Mouse (Mus musculus): Measurements from ENCODE around the gene Ppm1h. TPM values are rescaled to one million over a fixed set of nuclear protein-coding genes. Genes with fewer than 3 reads are reported as not detected.
A peak's percentile ranks its signal among the peaks of the same experiment; 100 is the strongest.

Ppm1h gene
- polyA plus RNA-seq, 1 experiment from 2014 or later = 10.7 TPM

- 31% methylated on average over 4 of the region's 4 CpGs for WGBS
- ATAC-seq (replicated peaks) = no peak
- H3K4me3 ChIP-seq = no peak overlapping the region
- no peak overlapping the region for H3K4me2 ChIP-seq (replicated peaks)
- peaks cover 20% of the 10 kb centered on the region for H3K4me1 ChIP-seq
- H3K9ac ChIP-seq (replicated peaks) = no peak overlapping the region
- no peaks in the 10 kb centered on the region for H3K9me3 ChIP-seq
- H3K36me3 ChIP-seq = no peaks in the 10 kb centered on the region
- H3K27ac ChIP-seq (replicated peaks) = no peak overlapping the region
- no peaks in the 10 kb centered on the region for H3K27me3 ChIP-seq
Observed at GRCm38 (mm10) chr10:122681085-122681408, 2.5 kb downstream of the Ppm1h start.

- Histone ChIP-seq H3K4me2 (replicated peaks) (no peak overlapping the region), H3K36me3 (no peaks in the 10 kb centered on the region), H3K9me3 (no peaks in the 10 kb centered on the region), H3K27ac (replicated peaks) (no peak overlapping the region), H3K27me3 (no peaks in the 10 kb centered on the region), H3K9ac (replicated peaks) (no peak overlapping the region), H3K4me3 (no peak overlapping the region), H3K4me1 (peaks cover 15% of the 10 kb centered on the region)
- 83% methylated on average over 5 of the region's 5 CpGs for WGBS
- ATAC-seq (replicated peaks) = no peak
Observed at GRCm38 (mm10) chr10:122683819-122684330, 5.3 kb downstream of the Ppm1h start.

- Histone ChIP-seq H3K4me1 (peaks cover 5% of the 10 kb centered on the region), H3K9ac (replicated peaks) (no peak overlapping the region), H3K4me3 (no peak overlapping the region), H3K36me3 (no peaks in the 10 kb centered on the region), H3K27me3 (no peaks in the 10 kb centered on the region), H3K27ac (replicated peaks) (no peak overlapping the region), H3K4me2 (replicated peaks) (no peak overlapping the region), H3K9me3 (no peaks in the 10 kb centered on the region)
- WGBS = 74% methylated on average over 1 of the region's 1 CpGs
- ATAC-seq (replicated peaks) = no peak
Observed at GRCm38 (mm10) chr10:122685297-122685696, 6.7 kb downstream of the Ppm1h start.

- Histone ChIP-seq H3K27me3 (no peaks in the 10 kb centered on the region), H3K36me3 (no peaks in the 10 kb centered on the region), H3K9ac (replicated peaks) (no peak overlapping the region), H3K4me1 (no peaks in the 10 kb centered on the region), H3K27ac (replicated peaks) (no peak overlapping the region), H3K4me2 (replicated peaks) (no peak overlapping the region), H3K9me3 (no peaks in the 10 kb centered on the region), H3K4me3 (no peak overlapping the region)
- WGBS = 88% methylated on average over 19 of the region's 19 CpGs
- ATAC-seq (replicated peaks) = no peak
Observed at GRCm38 (mm10) chr10:122685836-122686531, 7.4 kb downstream of the Ppm1h start.

GRCm38 (mm10) chr10:122690698-122691097 is 12.1 kb downstream of the Ppm1h start:
- Histone ChIP-seq H3K4me3 (no peak overlapping the region), H3K27ac (replicated peaks) (no peak overlapping the region), H3K4me2 (replicated peaks) (no peak overlapping the region), H3K27me3 (no peaks in the 10 kb centered on the region), H3K4me1 (peaks cover 8% of the 10 kb centered on the region), H3K9ac (replicated peaks) (no peak overlapping the region), H3K9me3 (no peaks in the 10 kb centered on the region), H3K36me3 (no peaks in the 10 kb centered on the region)
- WGBS = 86% methylated on average over 6 of the region's 6 CpGs
- no peak for ATAC-seq (replicated peaks)

- Histone ChIP-seq H3K36me3 (no peaks in the 10 kb centered on the region), H3K4me3 (no peak overlapping the region), H3K4me2 (replicated peaks) (no peak overlapping the region), H3K27me3 (no peaks in the 10 kb centered on the region), H3K9ac (replicated peaks) (no peak overlapping the region), H3K27ac (replicated peaks) (0 out of 2 replicates have a peak overlapping the region, but pooled peaks have one; percentile 15), H3K9me3 (no peaks in the 10 kb centered on the region), H3K4me1 (peaks cover 8% of the 10 kb centered on the region)
- ATAC-seq (replicated peaks) = peak; percentile 78
- 35% methylated on average over 12 of the region's 12 CpGs for WGBS
Observed at GRCm38 (mm10) chr10:122693158-122693777, 14.7 kb downstream of the Ppm1h start.

- no peaks in the 10 kb centered on the region for H3K9me3 ChIP-seq
- no peak for ATAC-seq (replicated peaks)
- peaks cover 8% of the 10 kb centered on the region for H3K4me1 ChIP-seq
- no peak overlapping the region for H3K4me2 ChIP-seq (replicated peaks)
- H3K27ac ChIP-seq (replicated peaks) = no peak overlapping the region
- no peaks in the 10 kb centered on the region for H3K36me3 ChIP-seq
- WGBS = 71% methylated on average over 12 of the region's 17 CpGs
- no peak overlapping the region for H3K9ac ChIP-seq (replicated peaks)
- no peaks in the 10 kb centered on the region for H3K27me3 ChIP-seq
- no peak overlapping the region for H3K4me3 ChIP-seq
Observed at GRCm38 (mm10) chr10:122693911-122694618, 15.5 kb downstream of the Ppm1h start.

GRCm38 (mm10) chr10:122696335-122696734 is 17.8 kb downstream of the Ppm1h start:
- Histone ChIP-seq H3K4me2 (replicated peaks) (no peak overlapping the region), H3K4me1 (peaks cover 8% of the 10 kb centered on the region), H3K4me3 (no peak overlapping the region), H3K9ac (replicated peaks) (no peak overlapping the region), H3K27ac (replicated peaks) (no peak overlapping the region), H3K9me3 (no peaks in the 10 kb centered on the region), H3K36me3 (no peaks in the 10 kb centered on the region), H3K27me3 (no peaks in the 10 kb centered on the region)
- WGBS = 80% methylated on average over 1 of the region's 1 CpGs
- ATAC-seq (replicated peaks) = no peak

- Histone ChIP-seq H3K4me3 (no peak overlapping the region), H3K4me1 (peaks cover 2% of the 10 kb centered on the region), H3K36me3 (no peaks in the 10 kb centered on the region), H3K27ac (replicated peaks) (no peak overlapping the region), H3K4me2 (replicated peaks) (no peak overlapping the region), H3K27me3 (no peaks in the 10 kb centered on the region), H3K9me3 (no peaks in the 10 kb centered on the region), H3K9ac (replicated peaks) (no peak overlapping the region)
- 89% methylated on average over 5 of the region's 5 CpGs for WGBS
- no peak for ATAC-seq (replicated peaks)
Observed at GRCm38 (mm10) chr10:122698347-122698746, 19.8 kb downstream of the Ppm1h start.

- no peak overlapping the region for H3K9ac ChIP-seq (replicated peaks)
- H3K4me2 ChIP-seq (replicated peaks) = no peak overlapping the region
- no peaks in the 10 kb centered on the region for H3K36me3 ChIP-seq
- ATAC-seq (replicated peaks) = no peak
- H3K27ac ChIP-seq (replicated peaks) = no peak overlapping the region
- H3K9me3 ChIP-seq = no peaks in the 10 kb centered on the region
- no peak overlapping the region for H3K4me3 ChIP-seq
- H3K27me3 ChIP-seq = no peaks in the 10 kb centered on the region
- 87% methylated on average over 5 of the region's 5 CpGs for WGBS
- H3K4me1 ChIP-seq = peaks cover 1% of the 10 kb centered on the region; the same call in 1 of the 2 replicates
Observed at GRCm38 (mm10) chr10:122704901-122705300, 26.3 kb downstream of the Ppm1h start.

GRCm38 (mm10) chr10:122705457-122705856 is 26.9 kb downstream of the Ppm1h start:
- Histone ChIP-seq H3K4me3 (no peak overlapping the region), H3K9ac (replicated peaks) (no peak overlapping the region), H3K4me2 (replicated peaks) (no peak overlapping the region), H3K9me3 (no peaks in the 10 kb centered on the region), H3K27me3 (no peaks in the 10 kb centered on the region), H3K27ac (replicated peaks) (no peak overlapping the region), H3K36me3 (no peaks in the 10 kb centered on the region), H3K4me1 (peaks cover 4% of the 10 kb centered on the region; the same call in 1 of the 2 replicates)
- WGBS = 84% methylated on average over 6 of the region's 6 CpGs
- ATAC-seq (replicated peaks) = no peak

- H3K9me3 ChIP-seq = no peaks in the 10 kb centered on the region
- H3K36me3 ChIP-seq = no peaks in the 10 kb centered on the region
- H3K4me3 ChIP-seq = no peak overlapping the region
- H3K27ac ChIP-seq (replicated peaks) = peak overlapping the region; percentile 7
- no peak overlapping the region for H3K9ac ChIP-seq (replicated peaks)
- H3K4me1 ChIP-seq = peaks cover 36% of the 10 kb centered on the region
- ATAC-seq (replicated peaks) = peak; percentile 60
- no peaks in the 10 kb centered on the region for H3K27me3 ChIP-seq
- 15% methylated on average over 6 of the region's 6 CpGs for WGBS
- no peak overlapping the region for H3K4me2 ChIP-seq (replicated peaks)
Observed at GRCm38 (mm10) chr10:122711381-122711811, 32.8 kb downstream of the Ppm1h start.

Measured in forebrain, embryonic 15.5 days (tissue).